Mouse (Mus musculus) megakaryocyte-erythroid progenitor cell, adult 5-6 weeks (primary cell): ENCODE measurements around the gene Ppp1r16b. TPM values are rescaled to one million over a fixed set of nuclear protein-coding genes. Genes with fewer than 3 reads are reported as not detected.
A peak's percentile ranks its signal among the peaks of the same experiment; 100 is the strongest.
"Not testable (repeated sequence)": the region's sequence is repeated elsewhere in the genome, so short reads cannot be mapped to it uniquely, and the experiment has no call there.

Experiments used
- ATAC-seq: replicated peaks from 2 replicates; pipeline ENCODE4 v1.8.0; 2016; ENCODE audit warnings: mild to moderate bottlenecking, inconsistent platforms; ENCODE audit not compliant: severe bottlenecking, poor library complexity, low FRiP score, low TSS enrichment
- total RNA-seq, 2 experiments: library from RNA; stranded (forward) in 1 of 2; stranded (reverse) in 1 of 2; fragments of 200-1000, 215-1000 nt in 1 of 2; fragments of >200 nt in 1 of 2; fragmentation: Nextera tagmentation in 1 of 2; gene quantifications; 2 replicates each; pipeline ENCODE4 v1.2.3; 2014 to 2017

Ppp1r16b gene
- total RNA-seq, 2 experiments from 2014 or later, result 1.6 to 5.0 TPM

DNA sequence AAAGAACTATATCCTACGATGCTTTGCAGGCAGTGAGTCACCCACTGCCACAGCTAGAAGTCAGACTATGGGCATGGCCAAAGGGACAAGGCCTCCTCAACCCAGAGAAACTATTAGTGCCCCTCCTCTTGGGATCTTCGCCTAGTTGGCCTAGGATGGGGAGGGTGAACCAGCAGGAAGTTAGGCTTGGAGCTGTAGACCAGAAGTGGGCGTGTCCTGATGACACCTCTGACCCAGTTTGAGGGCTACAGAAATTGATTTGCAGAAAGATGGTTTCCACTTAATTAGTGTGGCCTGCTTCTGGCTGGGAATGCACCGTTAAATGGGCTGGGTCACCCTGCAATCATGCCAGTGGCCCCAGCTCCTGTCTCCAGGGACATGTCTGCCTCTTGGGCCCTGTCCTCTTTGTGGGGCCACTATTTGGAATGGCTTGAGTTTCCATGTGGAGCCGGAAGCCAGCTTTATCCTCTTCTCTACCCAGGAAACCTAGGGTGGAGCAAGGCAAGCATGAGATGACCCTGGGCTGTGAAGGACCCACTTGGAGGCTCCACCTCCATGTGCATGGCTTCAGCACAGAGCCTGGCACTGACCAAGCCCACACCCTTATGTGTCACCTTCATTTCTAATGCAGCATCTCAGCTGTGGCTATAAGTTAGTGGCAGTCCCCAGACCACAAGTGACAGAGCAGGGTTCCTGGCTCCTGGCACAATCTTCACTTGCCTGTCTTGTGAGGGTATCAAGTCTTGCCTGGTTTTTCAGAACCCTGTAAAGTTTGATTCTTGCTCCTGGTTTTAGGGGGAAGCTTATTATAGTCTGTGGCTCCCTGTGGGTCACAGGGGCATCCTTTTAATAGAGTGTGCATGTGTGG is 52.6 kb downstream of the Ppp1r16b start:
- ATAC-seq, result no peak

GRCm38 (mm10) chr2:158718816-158719549 is 53.8 kb downstream of the Ppp1r16b start:
- no peak for ATAC-seq

GRCm38 (mm10) chr2:158720715-158721370 is 55.6 kb downstream of the Ppp1r16b start:
- no peak for ATAC-seq

GRCm38 (mm10) chr2:158721481-158721880 is 56.3 kb downstream of the Ppp1r16b start:
- ATAC-seq, result no peak

DNA sequence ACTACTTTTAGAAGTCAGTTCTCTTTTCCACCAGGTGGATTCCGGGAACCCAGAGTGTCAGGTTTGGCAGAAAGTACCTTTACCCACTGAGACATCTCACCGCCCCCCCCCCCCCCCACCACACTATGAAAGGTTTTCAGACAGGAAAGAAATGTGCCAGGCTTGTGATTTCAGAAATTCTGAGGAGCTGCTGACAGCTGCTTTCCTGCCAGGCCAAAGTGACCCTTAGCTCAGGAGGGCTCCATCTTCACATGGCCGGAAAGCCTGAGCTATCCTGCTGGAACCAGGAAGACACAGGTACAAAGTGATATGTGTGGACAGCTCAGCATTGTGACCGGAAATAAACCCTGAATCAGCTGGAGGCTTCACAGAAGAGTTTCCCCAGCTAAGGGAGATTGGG is 56.9 kb downstream of the Ppp1r16b start:
- no peak for ATAC-seq

DNA sequence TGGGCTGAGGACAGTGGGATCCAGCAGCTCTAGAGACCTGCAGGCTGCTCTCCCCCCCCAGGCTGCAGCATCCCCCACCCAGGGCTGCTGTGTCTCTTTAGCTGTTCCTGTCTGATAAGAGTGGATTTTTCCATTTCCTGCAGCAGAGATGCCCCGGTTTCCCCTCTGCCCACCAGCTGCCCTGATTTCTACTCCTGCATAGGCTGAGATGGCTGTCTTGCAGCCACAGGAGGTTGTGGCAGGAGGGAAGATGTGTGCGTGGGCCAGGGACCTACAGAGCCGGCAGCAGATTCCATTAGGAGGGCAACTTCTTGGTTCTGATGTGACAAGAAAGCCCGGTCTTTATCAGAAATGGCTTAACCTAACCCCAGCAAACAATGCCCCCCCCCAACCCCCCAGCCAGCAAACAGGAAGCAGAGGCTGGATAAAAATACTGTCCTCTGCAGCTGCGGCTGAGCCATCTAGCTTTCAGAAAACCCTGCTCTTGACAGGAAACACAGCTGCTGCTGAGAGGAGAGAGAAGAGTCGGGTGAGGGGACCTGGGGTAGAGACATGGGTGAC is 57.9 kb downstream of the Ppp1r16b start:
- peak; percentile 29; the same call in 1 of the 2 replicates for ATAC-seq

DNA sequence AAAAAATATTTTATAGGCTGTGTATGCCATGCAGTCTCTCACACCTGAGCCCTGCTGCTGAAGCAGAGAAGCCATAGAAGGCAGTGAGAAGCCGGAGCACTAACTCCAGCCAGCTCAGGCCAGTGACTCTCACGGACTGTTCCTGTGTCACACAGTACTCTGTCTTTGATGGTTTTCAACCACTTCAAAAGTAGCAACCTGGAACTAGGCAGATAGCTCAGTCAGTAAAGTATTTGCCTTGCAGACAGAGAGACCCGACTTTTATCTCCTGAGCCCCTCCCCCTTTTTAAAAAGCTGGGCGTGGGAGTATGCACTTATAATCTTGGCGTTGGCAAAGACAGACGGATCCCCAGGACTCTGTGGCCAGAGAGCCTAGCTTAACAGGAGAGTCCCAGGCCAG is 58.6 kb downstream of the Ppp1r16b start:
- no peak for ATAC-seq

DNA sequence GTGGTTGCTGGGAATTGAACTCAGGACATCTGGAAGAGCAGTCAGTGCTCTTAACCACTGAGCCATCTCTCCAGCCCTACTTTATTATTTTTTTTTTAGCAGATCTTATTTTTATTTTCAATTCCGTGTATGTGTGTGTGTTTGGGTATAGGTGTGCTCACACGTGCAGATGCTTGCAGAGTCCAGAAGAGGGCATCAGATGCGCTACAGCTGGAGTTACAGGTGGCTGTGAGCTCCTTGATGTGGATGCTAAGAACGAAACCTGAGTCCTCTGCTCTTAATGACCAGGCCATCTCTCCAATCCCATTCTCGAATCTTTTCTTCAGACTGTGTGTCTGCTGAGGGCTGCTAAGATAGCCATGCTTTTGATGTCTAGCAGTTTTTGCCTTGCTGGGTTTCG is 61.1 kb downstream of the Ppp1r16b start:
- ATAC-seq, result no peak

GRCm38 (mm10) chr2:158728061-158728815 is 63.0 kb downstream of the Ppp1r16b start:
- peak; percentile 52; the same call in 1 of the 2 replicates for ATAC-seq

DNA sequence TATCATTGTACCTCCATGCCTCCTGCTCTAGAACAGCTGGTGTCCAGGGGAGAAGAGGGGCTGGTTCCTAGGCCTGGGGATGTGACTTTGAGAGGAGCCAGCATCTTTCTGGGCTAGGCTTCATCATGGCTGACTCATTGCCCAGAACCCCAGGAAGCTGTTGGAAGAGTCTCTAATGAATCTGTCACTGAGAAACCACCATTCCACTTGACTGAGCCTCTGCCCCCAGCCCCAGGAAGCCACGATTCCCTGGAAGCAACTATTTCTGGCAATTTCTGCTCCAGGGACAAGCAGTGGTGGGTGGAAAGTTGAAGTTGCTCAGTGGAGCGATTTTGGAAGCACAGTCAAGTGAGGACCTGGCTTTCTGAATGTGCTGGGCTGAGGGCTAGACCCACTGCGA is 65.7 kb downstream of the Ppp1r16b start:
- no peak for ATAC-seq

DNA sequence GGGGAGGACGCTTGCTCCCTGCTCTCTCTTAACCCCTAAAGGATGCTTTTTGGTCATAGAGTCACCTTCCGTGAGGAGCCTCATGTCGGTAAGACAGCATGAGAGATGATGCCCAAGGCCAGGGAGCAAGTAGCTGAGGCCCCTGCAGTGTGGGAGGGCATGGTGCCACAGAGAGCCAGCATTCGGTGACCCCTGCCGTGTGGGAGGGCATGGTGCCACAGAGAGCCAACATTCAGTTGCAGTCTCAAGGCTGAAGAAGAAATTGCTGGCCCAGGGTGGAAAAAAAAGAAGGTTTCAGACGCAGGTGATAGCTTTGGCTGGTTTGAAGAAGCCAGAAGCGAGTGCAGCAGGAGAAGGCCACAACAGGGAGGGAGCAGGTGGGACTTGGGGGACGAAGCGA is 67.3 kb downstream of the Ppp1r16b start:
- no peak for ATAC-seq

- no peak for ATAC-seq
Measured at GRCm38 (mm10) chr2:158733136-158733535, 67.9 kb downstream of the Ppp1r16b start.

DNA sequence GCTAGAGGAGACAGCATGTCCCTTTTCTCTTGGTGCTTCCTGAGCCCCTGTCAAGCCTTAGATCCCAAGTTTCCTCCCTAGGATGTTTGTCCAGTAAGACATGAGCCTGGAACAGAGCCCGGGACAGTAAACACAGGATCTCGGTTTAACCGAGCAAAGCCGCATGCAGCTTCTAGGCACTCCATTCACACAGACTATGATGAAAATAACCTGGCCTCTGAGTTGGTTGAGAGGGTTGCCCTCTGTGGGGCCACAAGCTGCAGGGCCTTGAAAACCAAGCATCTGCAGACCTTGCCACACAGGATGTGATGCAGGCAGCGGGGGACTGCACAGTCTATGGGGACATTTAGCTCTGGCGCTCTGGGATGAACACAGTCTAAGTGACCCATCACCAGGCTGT is 68.7 kb downstream of the Ppp1r16b start:
- ATAC-seq, result no peak

- no peak for ATAC-seq
Measured at GRCm38 (mm10) chr2:158734500-158735152, 69.4 kb downstream of the Ppp1r16b start.

DNA sequence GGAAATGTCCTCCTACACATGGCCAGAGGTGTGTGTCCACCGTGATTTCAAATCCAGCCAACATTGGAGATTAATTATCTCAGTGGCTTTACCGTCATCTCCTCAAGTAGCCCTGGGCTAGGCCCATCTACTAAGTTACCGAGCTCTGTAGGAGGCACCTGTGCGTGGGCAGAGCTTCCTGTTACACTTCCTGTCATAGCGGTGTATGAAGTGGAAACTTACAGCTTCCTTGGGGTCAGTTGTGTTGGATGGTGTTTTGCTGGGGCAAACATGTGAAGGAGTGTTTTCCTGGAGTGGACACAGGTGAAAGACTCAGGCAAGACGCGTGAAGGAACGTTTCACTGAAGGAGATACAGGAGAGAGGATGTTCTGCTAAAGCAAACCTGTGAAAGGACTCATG is 70.1 kb downstream of the Ppp1r16b start:
- no peak for ATAC-seq

DNA sequence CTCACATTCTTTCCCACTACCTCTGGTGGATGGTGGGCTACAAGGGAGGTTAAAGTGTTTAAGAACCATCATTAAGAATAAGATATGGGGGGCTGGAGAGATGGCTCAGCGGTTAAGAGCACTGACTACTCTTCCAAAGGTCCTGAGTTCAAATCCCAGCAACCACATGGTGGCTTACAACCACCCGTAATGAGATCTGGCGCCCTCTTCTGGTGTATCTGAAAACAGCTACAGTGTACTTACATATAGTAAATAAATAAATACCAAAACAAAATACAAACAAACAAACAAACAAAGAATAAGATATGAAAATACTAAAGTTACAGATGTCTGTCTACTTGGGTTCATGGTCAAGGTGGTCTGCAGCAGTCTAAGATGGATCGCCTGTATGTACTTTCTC is 71.0 kb downstream of the Ppp1r16b start:
- not testable (repeated sequence) for ATAC-seq

- ATAC-seq, result no peak
Measured at GRCm38 (mm10) chr2:158738591-158738990, 73.4 kb downstream of the Ppp1r16b start.

GRCm38 (mm10) chr2:158739113-158739512 is 73.9 kb downstream of the Ppp1r16b start:
- ATAC-seq, result no peak

GRCm38 (mm10) chr2:158741011-158741501 is 75.9 kb downstream of the Ppp1r16b start:
- no peak for ATAC-seq
